Mouse (Mus musculus) bone marrow, adult 2 months (tissue): ENCODE data around the gene Thbs3. TPM values are rescaled to one million over a fixed set of nuclear protein-coding genes. Genes with fewer than 3 reads are reported as not detected.

Experiments used
- H3K27ac ChIP-seq: fragments of 200-500 bp; 2 replicates; pipeline ENCODE4 v1.5.1; 2012; ENCODE audit warnings: low read depth, mild to moderate bottlenecking, control low read depth, inconsistent platforms, low read length; ENCODE audit not compliant: control insufficient read depth, poor library complexity, insufficient read depth
- H3K4me1 ChIP-seq: fragments of 200-500 bp; 2 replicates; pipeline ENCODE4 v1.6.1; 2011; ENCODE audit warnings: low read length; ENCODE audit not compliant: control insufficient read depth, insufficient read depth
- H3K4me3 ChIP-seq: fragments of 200-500 bp; replicated peaks from 2 replicates; pipeline ENCODE3; 2011; ENCODE audit warnings: mild to moderate bottlenecking, low read depth, low read length, control low read depth; ENCODE audit not compliant: control insufficient read depth
- CTCF ChIP-seq: fragments of 200-500 bp; IDR thresholded peaks from 2 replicates; pipeline ENCODE4 v1.5.1; 2011; ENCODE audit warnings: low read length, control low read depth; ENCODE audit not compliant: control insufficient read depth, insufficient read depth
- POLR2A ChIP-seq: fragments of 200-500 bp; IDR thresholded peaks from 2 replicates; pipeline ENCODE4 v1.6.1; 2011; ENCODE audit warnings: low read depth, mild to moderate bottlenecking, control low read depth, low read length, borderline replicate concordance; ENCODE audit not compliant: control insufficient read depth
- WGBS: fragments of 180-500 bp; shearing (Covaris S2); methylation state at CpG from one replicate; pipeline ENCODE4 v1.1.7; 2018; 5-methylcytosine and 5-hydroxymethylcytosine counted together
- polyA plus RNA-seq: library from polyadenylated mRNA; stranded (reverse); fragments of >200 nt; gene quantifications from 2 replicates; pipeline ENCODE4 v1.2.4, GENCODE M21; 2011; ENCODE audit warnings: low replicate concordance; ENCODE audit not compliant: missing spikeins, insufficient read depth, insufficient read length

The Thbs3 gene
- polyA plus RNA-seq, 1 experiment = 2.9 TPM

GRCm38 (mm10) chr3:89178107-89178385 is 36.9 kb upstream of the Thbs3 start:
- H3K4me1 ChIP-seq = peaks cover 3% of the 10 kb centered on the region; the same call in 1 of the 2 replicates
- no peak overlapping the region for H3K27ac ChIP-seq
- 4% methylated on average over 6 of the region's 6 CpGs for WGBS
- TF ChIP-seq POLR2A (no peak), CTCF (no peak)
- H3K4me3 ChIP-seq = peak overlapping the region; percentile 51

DNA sequence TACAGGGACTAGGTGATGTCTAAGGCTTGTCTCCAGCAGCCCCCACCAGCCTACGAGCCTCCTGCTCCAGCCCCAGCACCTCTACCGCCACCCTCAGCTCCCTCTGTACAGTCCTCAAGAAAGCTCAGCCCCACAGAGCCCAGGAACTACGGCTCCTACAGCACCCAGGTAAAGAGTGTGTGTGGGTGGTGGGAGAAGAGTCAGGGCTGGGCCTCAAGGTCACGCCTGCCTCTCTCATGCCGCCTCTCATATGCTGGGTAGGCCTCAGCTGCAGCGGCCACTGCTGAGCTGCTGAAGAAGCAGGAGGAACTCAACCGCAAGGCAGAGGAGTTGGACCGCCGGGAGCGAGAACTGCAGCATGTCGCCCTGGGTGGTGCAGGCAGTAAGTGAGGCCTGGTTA is 35.9 kb upstream of the Thbs3 start:
- TF ChIP-seq CTCF = no peak
- TF ChIP-seq POLR2A = no peak
- no peak overlapping the region for H3K4me3 ChIP-seq
- H3K4me1 ChIP-seq = peaks cover 3% of the 10 kb centered on the region
- no peak overlapping the region for H3K27ac ChIP-seq
- WGBS = 85% methylated on average over 11 of the region's 11 CpGs

GRCm38 (mm10) chr3:89181749-89182500 is 33.1 kb upstream of the Thbs3 start:
- 82% methylated on average over 27 of the region's 27 CpGs for WGBS
- H3K27ac ChIP-seq = no peak overlapping the region
- H3K4me1 ChIP-seq = peaks cover 3% of the 10 kb centered on the region
- H3K4me3 ChIP-seq = no peak overlapping the region
- TF ChIP-seq POLR2A (no peak), CTCF (no peak)

DNA sequence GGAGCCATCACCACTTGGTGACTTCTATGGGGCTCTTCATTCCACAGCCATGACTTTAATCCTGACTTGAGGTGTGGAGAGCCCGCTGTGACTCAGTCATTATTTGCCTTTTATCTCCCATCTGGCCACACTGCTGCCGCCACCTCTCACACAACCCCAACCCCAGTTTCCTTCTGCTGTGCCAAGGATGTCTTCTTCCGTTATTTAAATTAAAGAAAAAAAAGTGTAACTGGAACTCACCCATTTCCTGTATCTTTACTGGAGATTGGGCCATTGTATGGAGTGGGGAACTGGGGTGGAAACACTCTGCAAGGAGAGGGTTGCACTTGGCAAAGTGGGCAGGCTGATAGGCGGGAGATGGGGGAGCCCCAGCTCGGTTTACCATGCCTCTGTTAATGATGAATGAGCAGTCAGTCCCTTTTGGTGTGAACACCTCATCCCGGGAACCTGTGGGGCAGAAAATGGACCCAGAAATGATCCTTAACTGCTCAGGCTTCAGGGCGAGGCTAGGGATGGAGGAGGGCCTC is 32.4 kb upstream of the Thbs3 start:
- Histone ChIP-seq H3K4me1 (peaks cover 5% of the 10 kb centered on the region), H3K27ac (0 out of 2 replicates have a peak overlapping the region, but pooled peaks have one; percentile 30), H3K4me3 (peak overlapping the region; percentile 75)
- WGBS = 12% methylated on average over 7 of the region's 7 CpGs
- TF ChIP-seq POLR2A (no peak), CTCF (no peak)

- H3K4me3 ChIP-seq = peak within 1 kb of the TSS; percentile 75
- 9% methylated on average over 39 of the region's 39 CpGs for WGBS
- TF ChIP-seq POLR2A = 0 out of 2 replicates have a peak, but pooled peaks have one; percentile 63
- no peak for TF ChIP-seq CTCF
- H3K4me1 ChIP-seq = peaks cover 4% of the 10 kb centered on the region
- peak within 1 kb of the TSS; percentile 55 for H3K27ac ChIP-seq
These were observed 31.7 kb upstream of the Thbs3 start, which contains the start of gene Fam189b for GRCm38 (mm10) chr3:89183058-89183958. TSS of gene Fam189b (plus strand) at chr3:89183143.

GRCm38 (mm10) chr3:89183959-89184315 is 31.0 kb upstream of the Thbs3 start:
- H3K4me1 ChIP-seq = peaks cover 4% of the 10 kb centered on the region
- TF ChIP-seq CTCF (no peak), POLR2A (no peak)
- no peak overlapping the region for H3K4me3 ChIP-seq
- WGBS = 70% methylated on average over 6 of the region's 6 CpGs
- H3K27ac ChIP-seq = no peak overlapping the region

DNA sequence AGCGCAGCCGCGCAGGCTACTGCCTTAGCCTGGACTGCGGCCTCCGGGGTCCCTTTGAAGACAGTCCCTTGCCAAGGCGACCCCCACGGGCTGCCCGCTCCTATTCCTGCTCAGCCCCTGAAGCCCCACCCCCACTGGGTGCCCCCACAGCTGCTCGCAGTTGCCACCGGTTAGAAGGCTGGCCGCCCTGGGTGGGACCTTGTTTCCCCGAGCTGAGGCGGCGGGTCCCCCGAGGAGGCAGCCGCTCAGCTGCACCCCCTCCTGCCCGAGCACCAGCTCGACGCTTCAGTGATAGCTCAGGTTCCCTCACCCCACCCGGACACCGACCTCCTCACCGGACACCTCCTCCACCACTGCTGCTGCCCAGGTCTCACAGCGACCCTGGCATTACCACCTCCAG is 27.8 kb upstream of the Thbs3 start:
- Histone ChIP-seq H3K4me1 (peaks cover 4% of the 10 kb centered on the region), H3K4me3 (peak overlapping the region; percentile 46), H3K27ac (peak overlapping the region; percentile 53)
- TF ChIP-seq CTCF = no peak
- no peak for TF ChIP-seq POLR2A
- 71% methylated on average over 23 of the region's 23 CpGs for WGBS

- H3K4me3 ChIP-seq = peak overlapping the region; percentile 46
- no peak; the same call in 1 of the 2 replicates for TF ChIP-seq POLR2A
- no peak for TF ChIP-seq CTCF
These were observed 27.1 kb upstream of the Thbs3 start for GRCm38 (mm10) chr3:89187690-89188477.

More at GRCm38 (mm10) chr3:89187690-89188477, 27.1 kb upstream of the Thbs3 start:
- Histone ChIP-seq H3K27ac (peak overlapping the region; percentile 53), H3K4me1 (peaks cover 2% of the 10 kb centered on the region)
- WGBS = 62% methylated on average over 18 of the region's 18 CpGs
